Mouse (Mus musculus) thymus, adult 2 months (tissue): ENCODE results near the gene Cyp1a2. TPM values are rescaled to one million over a fixed set of nuclear protein-coding genes. Genes with fewer than 3 reads are reported as not detected.

Experiments
- DNase-seq: peaks from one replicate; pipeline ENCODE4 v3.0.0; 2021
- H3K27ac ChIP-seq: fragments of 200-500 bp; 2 replicates; pipeline ENCODE4 v1.5.1; 2012; ENCODE audit warnings: low read length, control low read depth; ENCODE audit not compliant: control insufficient read depth, insufficient read depth
- H3K27me3 ChIP-seq: fragments of 200-500 bp; 2 replicates; pipeline ENCODE4 v1.6.1; 2012; ENCODE audit warnings: mild to moderate bottlenecking, low read length, moderate library complexity, mixed read lengths; ENCODE audit not compliant: control insufficient read depth, insufficient read depth
- H3K36me3 ChIP-seq: fragments of 200-500 bp; 2 replicates; pipeline ENCODE4 v1.6.1; 2012; ENCODE audit warnings: mild to moderate bottlenecking, low read length, moderate library complexity; ENCODE audit not compliant: control insufficient read depth, insufficient read depth
- H3K4me1 ChIP-seq: fragments of 200-500 bp; replicated peaks from 2 replicates; pipeline ENCODE4 v1.6.1; 2012; ENCODE audit warnings: low read length; ENCODE audit not compliant: control insufficient read depth, insufficient read depth
- H3K4me3 ChIP-seq: fragments of 200-500 bp; 2 replicates; pipeline ENCODE4 v1.5.1; 2012; ENCODE audit warnings: mild to moderate bottlenecking, low read length, control low read depth, moderate library complexity; ENCODE audit not compliant: control insufficient read depth, insufficient read depth
- CTCF ChIP-seq: fragments of 200-500 bp; IDR thresholded peaks from 2 replicates; pipeline ENCODE4 v1.5.1; 2012; ENCODE audit warnings: mild to moderate bottlenecking, control low read depth, low read length, moderate library complexity, borderline replicate concordance; ENCODE audit not compliant: control insufficient read depth, poor library complexity, insufficient read depth; ENCODE audit errors: extremely low read depth
- POLR2A ChIP-seq: fragments of 200-500 bp; IDR thresholded peaks from 2 replicates; pipeline ENCODE4 v1.6.1; 2012; ENCODE audit warnings: mild to moderate bottlenecking, low read length, control low read depth, moderate library complexity; ENCODE audit not compliant: control insufficient read depth, poor library complexity, insufficient read depth; ENCODE audit errors: extremely low read depth
- WGBS: fragments of 180-500 bp; shearing (Covaris S2); methylation state at CpG from one replicate; pipeline ENCODE4 v1.1.7; 2018; 5-methylcytosine and 5-hydroxymethylcytosine counted together
- polyA plus RNA-seq: library from polyadenylated mRNA; depleted of rRNA; stranded (reverse); fragments of >200 nt; gene quantifications from 2 replicates; pipeline ENCODE4 v1.2.3, GENCODE M21; 2012

Cyp1a2 gene
- polyA plus RNA-seq, 1 experiment: 1.1 TPM

DNA sequence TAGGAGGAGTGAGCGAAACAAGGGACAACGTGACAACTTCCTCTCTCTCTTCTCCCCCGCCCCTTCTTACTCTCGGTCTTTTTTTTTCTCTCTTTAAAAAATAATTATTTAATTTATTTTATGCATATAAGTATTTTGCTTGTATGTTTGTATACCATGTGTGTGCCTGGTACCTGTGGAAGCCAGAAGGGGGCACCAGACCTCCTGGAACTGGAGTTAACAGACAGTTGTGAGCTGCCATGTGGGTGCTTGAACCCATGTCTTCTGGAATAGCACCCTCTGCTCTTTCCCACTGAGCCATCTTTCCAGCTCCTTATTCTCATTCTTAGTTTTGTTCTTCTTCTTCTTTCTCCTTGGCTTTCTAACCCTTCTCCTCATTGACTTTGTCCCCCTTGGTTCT lies 24.5 kb downstream of the Cyp1a2 start:
- TF ChIP-seq CTCF (no peak), POLR2A (no peak)
- no peaks in the 10 kb centered on the region for H3K27me3 ChIP-seq
- no peak overlapping the region for H3K4me3 ChIP-seq
- H3K4me1 ChIP-seq: peaks cover 15% of the 10 kb centered on the region
- no peak overlapping the region for H3K27ac ChIP-seq
- no peaks in the 10 kb centered on the region for H3K36me3 ChIP-seq
- no peak for DNase-seq
- WGBS: 81% methylated on average over 4 of the region's 4 CpGs

DNA sequence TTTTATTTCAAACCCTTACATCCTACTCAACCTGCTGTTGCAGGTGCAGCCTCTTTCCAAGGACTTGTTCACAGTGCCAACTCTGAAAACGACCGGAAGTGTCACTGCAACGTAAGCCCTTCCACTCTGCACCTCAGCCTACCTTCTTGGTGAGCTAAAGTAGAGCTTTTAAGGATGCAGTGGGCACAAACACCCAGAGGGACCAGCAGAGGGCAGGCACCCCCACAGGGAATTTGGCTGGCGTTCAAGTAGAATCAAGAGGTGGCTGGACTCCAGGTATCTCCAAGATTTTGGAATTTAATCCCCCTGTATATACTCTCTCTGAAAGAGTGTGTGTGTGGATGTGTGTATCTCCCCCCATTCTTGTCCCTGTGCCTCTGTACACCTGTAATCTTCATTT lies 25.7 kb downstream of the Cyp1a2 start:
- Histone ChIP-seq H3K4me1 (peaks cover 26% of the 10 kb centered on the region), H3K27ac (no peak overlapping the region), H3K27me3 (no peaks in the 10 kb centered on the region), H3K4me3 (no peak overlapping the region), H3K36me3 (no peaks in the 10 kb centered on the region)
- 73% methylated on average over 4 of the region's 4 CpGs for whole genome bisulfite sequencing
- DNase-seq: peak; percentile 5
- TF ChIP-seq CTCF (no peak), POLR2A (no peak)

DNA sequence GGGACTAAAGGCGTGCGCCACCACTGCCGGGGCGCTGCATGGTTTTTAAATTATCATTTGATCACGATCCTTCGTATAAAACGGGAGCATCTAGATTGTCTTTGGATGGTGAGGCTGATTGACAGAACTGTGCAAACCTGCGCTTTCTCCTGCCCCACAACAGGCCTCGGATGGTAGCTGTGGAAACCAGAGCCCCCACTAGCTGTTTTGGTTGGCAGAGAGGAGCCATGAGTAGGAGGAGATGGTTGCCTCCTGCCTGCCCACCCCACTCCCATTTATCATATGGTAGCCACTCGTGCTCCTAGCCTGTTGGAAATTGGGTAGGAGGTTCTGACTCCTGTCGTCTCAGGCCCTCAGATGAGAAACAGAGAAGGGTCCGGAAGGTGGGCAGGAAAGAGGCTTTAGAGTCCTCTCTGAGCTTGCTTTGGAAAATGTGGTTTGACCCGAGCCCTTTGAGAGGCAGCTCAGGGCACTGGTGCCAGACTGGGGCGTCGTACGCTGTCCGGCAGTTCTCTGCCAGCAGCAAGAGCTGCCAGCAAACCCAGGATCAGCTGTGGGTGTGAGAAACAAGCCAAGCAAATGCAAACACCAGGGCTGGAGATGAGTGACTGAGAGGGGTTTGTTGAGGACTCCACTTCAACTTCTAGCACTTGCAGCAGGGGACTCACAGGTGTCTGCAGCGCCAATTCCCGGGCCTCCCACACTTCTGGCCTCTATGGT lies 26.7 kb downstream of the Cyp1a2 start:
- DNase-seq: no peak
- H3K27ac ChIP-seq: no peak overlapping the region
- WGBS: 96% methylated on average over 19 of the region's 19 CpGs
- peaks cover 36% of the 10 kb centered on the region for H3K4me1 ChIP-seq
- H3K36me3 ChIP-seq: no peaks in the 10 kb centered on the region
- H3K4me3 ChIP-seq: no peak overlapping the region
- TF ChIP-seq POLR2A: no peak
- no peak for TF ChIP-seq CTCF
- no peaks in the 10 kb centered on the region for H3K27me3 ChIP-seq

DNA sequence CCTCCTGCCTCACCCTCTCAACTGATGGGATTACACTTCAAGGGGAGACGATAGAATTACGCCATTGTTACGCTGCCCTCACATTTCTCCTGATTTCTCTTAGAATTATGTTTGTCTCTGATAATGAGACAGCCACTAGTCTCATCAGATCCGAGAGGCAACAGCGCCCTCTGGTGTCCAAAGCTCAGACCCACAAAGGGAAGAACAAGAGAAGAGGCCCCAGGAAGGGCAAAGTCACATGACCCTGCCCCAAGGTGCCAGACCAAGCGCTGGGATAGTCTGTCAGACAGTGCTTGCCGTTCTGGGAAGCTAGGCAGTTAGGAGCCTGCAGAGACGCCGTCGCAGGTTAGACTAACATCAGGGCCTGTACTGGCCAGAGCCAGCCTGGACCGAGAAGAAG lies 27.8 kb downstream of the Cyp1a2 start:
- 5% methylated on average over 11 of the region's 11 CpGs for WGBS
- Histone ChIP-seq H3K27ac (no peak overlapping the region), H3K27me3 (no peaks in the 10 kb centered on the region), H3K4me1 (peaks cover 45% of the 10 kb centered on the region), H3K4me3 (no peak overlapping the region), H3K36me3 (no peaks in the 10 kb centered on the region)
- peak; percentile 97 for DNase-seq
- TF ChIP-seq CTCF (peak; percentile 62; the same call in 1 of the 2 replicates), POLR2A (no peak)

DNA sequence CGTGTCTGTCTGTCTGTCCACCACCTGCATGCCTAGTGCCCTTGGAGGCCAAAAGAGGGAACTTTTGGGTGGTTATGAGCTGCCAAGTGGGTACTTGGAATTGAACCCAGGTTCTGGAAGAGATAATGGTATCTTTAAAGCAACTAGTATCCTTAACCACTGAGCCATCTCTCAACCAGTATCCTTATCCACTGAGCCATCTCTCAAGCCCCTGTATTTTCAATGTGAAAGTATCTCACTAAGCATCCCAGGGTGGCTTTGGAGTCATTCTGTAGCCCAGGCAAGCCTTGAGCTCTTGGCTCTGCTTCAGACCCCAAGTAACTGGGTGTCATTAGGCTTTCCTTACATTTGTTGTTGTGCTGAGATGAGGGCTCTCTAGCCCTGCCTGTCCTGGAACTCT lies 28.5 kb downstream of the Cyp1a2 start:
- 97% methylated on average over 1 of the region's 1 CpGs for WGBS
- no peak for DNase-seq
- no peaks in the 10 kb centered on the region for H3K36me3 ChIP-seq
- no peak overlapping the region for H3K4me3 ChIP-seq
- TF ChIP-seq CTCF: no peak
- no peak for TF ChIP-seq POLR2A
- H3K27ac ChIP-seq: no peak overlapping the region
- no peaks in the 10 kb centered on the region for H3K27me3 ChIP-seq
- H3K4me1 ChIP-seq: peaks cover 49% of the 10 kb centered on the region

DNA sequence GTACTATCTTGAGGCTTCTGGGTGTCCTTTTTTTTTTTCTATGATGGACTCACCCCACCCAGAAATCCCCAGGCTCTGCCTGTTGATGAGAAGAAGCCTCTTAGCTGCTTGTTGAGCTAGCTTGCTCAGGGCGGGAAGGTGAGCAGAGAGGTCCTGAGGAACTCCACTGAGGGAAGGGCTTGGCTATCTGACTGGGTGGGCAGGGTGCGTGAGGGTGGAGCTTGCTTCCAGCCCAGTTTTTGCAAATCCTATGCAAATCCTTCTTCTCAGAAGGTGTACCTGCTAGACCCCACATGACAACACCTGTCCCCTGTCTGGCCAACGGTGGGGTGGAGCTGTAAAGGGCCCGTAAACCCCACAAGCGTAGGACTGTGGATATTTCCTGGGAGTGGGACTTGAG lies 30.2 kb downstream of the Cyp1a2 start, which contains the start of gene Csk:
TSS of gene Csk (minus strand) at position 349 of the 400 bp plus-strand sequence.
- WGBS: 80% methylated on average over 5 of the region's 5 CpGs
- TF ChIP-seq POLR2A: no peak
- TF ChIP-seq CTCF: no peak
- Histone ChIP-seq H3K4me3 (no peak within 1 kb of the TSS), H3K4me1 (peaks cover 56% of the 10 kb centered on the region), H3K36me3 (no peaks in the 10 kb centered on the region), H3K27me3 (no peaks in the 10 kb centered on the region), H3K27ac (peak within 1 kb of the TSS; percentile 83)
- DNase-seq: no peak

DNA sequence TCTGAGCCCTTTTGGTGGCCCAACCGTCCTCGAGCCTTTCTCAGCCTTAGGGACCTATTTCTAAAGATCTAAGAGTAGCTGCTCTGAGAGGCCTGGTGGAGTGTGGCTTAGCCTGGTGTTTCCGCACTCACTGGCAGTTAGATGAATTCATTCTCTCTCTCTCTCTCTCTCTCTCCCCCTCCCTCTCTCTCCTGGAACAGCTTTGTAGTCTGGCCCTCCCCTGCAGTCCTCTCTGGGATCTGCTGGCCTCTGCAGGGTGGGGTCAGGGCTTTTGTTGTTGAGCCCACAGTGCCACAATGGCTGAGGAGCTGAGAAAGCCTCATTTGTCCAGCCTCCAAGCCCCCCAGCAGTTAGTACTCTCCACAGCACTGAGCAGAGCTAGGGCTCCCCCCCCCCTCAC lies 30.6 kb downstream of the Cyp1a2 start:
- DNase-seq: no peak
- 16% methylated on average over 3 of the region's 3 CpGs for WGBS
- Histone ChIP-seq H3K4me3 (no peak overlapping the region), H3K36me3 (no peaks in the 10 kb centered on the region), H3K27me3 (no peaks in the 10 kb centered on the region), H3K27ac (peak overlapping the region; percentile 83), H3K4me1 (peaks cover 59% of the 10 kb centered on the region)
- no peak for TF ChIP-seq CTCF
- TF ChIP-seq POLR2A: no peak
